Mouse (Mus musculus) lung, postnatal 0 days (tissue): Measurements from ENCODE around the gene Osbpl6. TPM values are rescaled to one million over a fixed set of nuclear protein-coding genes. Genes with fewer than 3 reads are reported as not detected.
A peak's percentile ranks its signal among the peaks of the same experiment; 100 is the strongest.

Experiments
- ATAC-seq: fragments of 200-750 bp; cut with Nextera tagmentation; 2 replicates; pipeline ENCODE4 v1.8.0; 2017; ENCODE audit warnings: moderate library complexity
- DNase-seq: peaks from one replicate; pipeline ENCODE4 v3.0.0-alpha.2; 2016; ENCODE audit warnings: low spot score
- H3K27ac ChIP-seq: fragments of 300-500 bp; sonication (generic); 2 replicates; pipeline ENCODE4 v1.5.1; 2014; ENCODE audit warnings: antibody characterized with exemption, mild to moderate bottlenecking, low read length, mixed read lengths
- H3K27me3 ChIP-seq: fragments of 300-500 bp; sonication (generic); replicated peaks from 2 replicates; pipeline ENCODE4 v1.6.1; 2014; ENCODE audit warnings: low read length, mixed read lengths; ENCODE audit not compliant: insufficient read depth
- H3K36me3 ChIP-seq: fragments of 300-500 bp; sonication (generic); 2 replicates; pipeline ENCODE4 v1.6.1; 2014; ENCODE audit warnings: low read length, mixed read lengths; ENCODE audit not compliant: insufficient read depth
- H3K4me1 ChIP-seq: fragments of 300-500 bp; sonication (generic); 2 replicates; pipeline ENCODE4 v1.6.1; 2014; ENCODE audit warnings: antibody characterized with exemption, low read depth, low read length, mixed read lengths; ENCODE audit not compliant: insufficient read depth
- H3K4me2 ChIP-seq: fragments of 300-500 bp; sonication (generic); replicated peaks from 2 replicates; pipeline ENCODE4 v1.6.1; 2014; ENCODE audit warnings: low read depth, mild to moderate bottlenecking, low read length, moderate library complexity, mixed read lengths
- H3K4me3 ChIP-seq: fragments of 300-500 bp; sonication (generic); 2 replicates; pipeline ENCODE4 v1.5.1; 2014; ENCODE audit warnings: low read depth, low read length
- H3K9ac ChIP-seq: fragments of 300-500 bp; sonication (generic); replicated peaks from 2 replicates; pipeline ENCODE4 v1.6.1; 2014; ENCODE audit warnings: low read depth, mild to moderate bottlenecking
- H3K9me3 ChIP-seq: fragments of 300-500 bp; sonication (generic); 2 replicates; pipeline ENCODE4 v1.6.1; 2016; ENCODE audit warnings: low read length, mixed read lengths
- CTCF ChIP-seq: IDR thresholded peaks from 2 replicates; pipeline ENCODE4 v1.5.1; 2016; ENCODE audit warnings: antibody characterized with exemption, mild to moderate bottlenecking
- EP300 ChIP-seq: IDR thresholded peaks from 2 replicates; pipeline ENCODE4 v1.6.1; 2016; ENCODE audit warnings: antibody characterized with exemption, mild to moderate bottlenecking, control low read depth
- WGBS: fragments of 180-500 bp; shearing (Covaris S2); extraction: QIAGEN DNeasy Blood & Tissue Kit; methylation state at CpG from one replicate; pipeline ENCODE4 v1.1.7; 2014; 5-methylcytosine and 5-hydroxymethylcytosine counted together
- polyA plus RNA-seq: library from polyadenylated mRNA; unstranded; fragments of >200 nt; fragmentation: Nextera tagmentation; extraction: Ambion mirVana; gene quantifications from 2 replicates; pipeline ENCODE4 v1.2.1, GENCODE M21; 2015

The Osbpl6 gene
- polyA plus RNA-seq, 1 experiment from 2014 or later: 60.1 TPM

GRCm38 (mm10) chr2:76488764-76489163 is 82.5 kb downstream of the Osbpl6 start:
- DNase-seq (no peak), ATAC-seq (no peak)
- 80% methylated on average over 4 of the region's 4 CpGs for WGBS
- Histone ChIP-seq H3K4me1 (peaks cover 8% of the 10 kb centered on the region; the same call in 1 of the 2 replicates), H3K27ac (no peak overlapping the region), H3K9me3 (no peaks in the 10 kb centered on the region), H3K4me2 (no peak overlapping the region), H3K27me3 (no peaks in the 10 kb centered on the region), H3K9ac (no peak overlapping the region), H3K4me3 (no peak overlapping the region), H3K36me3 (no peaks in the 10 kb centered on the region)
- TF ChIP-seq EP300: no peak
- no peak for TF ChIP-seq CTCF

GRCm38 (mm10) chr2:76490198-76490597 is 83.9 kb downstream of the Osbpl6 start:
- Histone ChIP-seq H3K27ac (peak overlapping the region; percentile 47; the same call in 1 of the 2 replicates), H3K9me3 (no peaks in the 10 kb centered on the region), H3K4me1 (peaks cover 8% of the 10 kb centered on the region; the same call in 1 of the 2 replicates), H3K27me3 (no peaks in the 10 kb centered on the region), H3K36me3 (no peaks in the 10 kb centered on the region), H3K9ac (no peak overlapping the region), H3K4me2 (no peak overlapping the region), H3K4me3 (no peak overlapping the region)
- peak; percentile 99 for TF ChIP-seq EP300
- TF ChIP-seq CTCF: no peak
- WGBS: 62% methylated on average over 8 of the region's 8 CpGs
- ATAC-seq (peak; percentile 89), DNase-seq (peak; percentile 68)

- no peak overlapping the region for H3K27ac ChIP-seq
- no peak overlapping the region for H3K4me2 ChIP-seq
- no peak for TF ChIP-seq EP300
- no peak for TF ChIP-seq CTCF
- no peaks in the 10 kb centered on the region for H3K27me3 ChIP-seq
- H3K4me1 ChIP-seq: peaks cover 5% of the 10 kb centered on the region; the same call in 1 of the 2 replicates
- no peak for ATAC-seq
- no peaks in the 10 kb centered on the region for H3K36me3 ChIP-seq
- WGBS: 91% methylated on average over 6 of the region's 6 CpGs
- no peak overlapping the region for H3K4me3 ChIP-seq
- H3K9ac ChIP-seq: no peak overlapping the region
- H3K9me3 ChIP-seq: no peaks in the 10 kb centered on the region
- DNase-seq: no peak
Observed at GRCm38 (mm10) chr2:76491371-76491770, 85.1 kb downstream of the Osbpl6 start.

GRCm38 (mm10) chr2:76492224-76492623 is 85.9 kb downstream of the Osbpl6 start:
- H3K27ac ChIP-seq: no peak overlapping the region
- no peaks in the 10 kb centered on the region for H3K27me3 ChIP-seq
- H3K4me3 ChIP-seq: no peak overlapping the region
- H3K9me3 ChIP-seq: no peaks in the 10 kb centered on the region
- DNase-seq (no peak), ATAC-seq (no peak)
- no peak overlapping the region for H3K9ac ChIP-seq
- 55% methylated on average over 7 of the region's 7 CpGs for WGBS
- TF ChIP-seq EP300: no peak
- no peak for TF ChIP-seq CTCF
- peaks cover 5% of the 10 kb centered on the region; the same call in 1 of the 2 replicates for H3K4me1 ChIP-seq
- no peaks in the 10 kb centered on the region for H3K36me3 ChIP-seq
- H3K4me2 ChIP-seq: no peak overlapping the region

- Histone ChIP-seq H3K27ac (no peak overlapping the region), H3K36me3 (no peaks in the 10 kb centered on the region), H3K9me3 (no peaks in the 10 kb centered on the region), H3K4me2 (no peak overlapping the region), H3K4me3 (no peak overlapping the region), H3K9ac (no peak overlapping the region), H3K4me1 (no peaks in the 10 kb centered on the region), H3K27me3 (no peaks in the 10 kb centered on the region)
- DNase-seq: peak; percentile 25
- 65% methylated on average over 11 of the region's 11 CpGs for WGBS
- TF ChIP-seq CTCF: no peak
- ATAC-seq: no peak; the same call in 1 of the 2 replicates
Observed at GRCm38 (mm10) chr2:76496006-76496748, 89.9 kb downstream of the Osbpl6 start.

GRCm38 (mm10) chr2:76496749-76497140 is 90.4 kb downstream of the Osbpl6 start:
- Histone ChIP-seq H3K9me3 (no peaks in the 10 kb centered on the region), H3K36me3 (no peaks in the 10 kb centered on the region), H3K27me3 (no peaks in the 10 kb centered on the region), H3K9ac (no peak overlapping the region), H3K4me3 (no peak overlapping the region), H3K4me2 (no peak overlapping the region), H3K4me1 (no peaks in the 10 kb centered on the region), H3K27ac (no peak overlapping the region)
- no peak for TF ChIP-seq CTCF
- DNase-seq (peak; percentile 21), ATAC-seq (no peak)
- 62% methylated on average over 4 of the region's 4 CpGs for WGBS
